Mouse (Mus musculus): ENCODE results near the gene Mier2. TPM values are rescaled to one million over a fixed set of nuclear protein-coding genes. Genes with fewer than 3 reads are reported as not detected.

Mier2 gene
- polyA plus RNA-seq, 1 experiment from 2014 or later: 69.9 TPM

DNA sequence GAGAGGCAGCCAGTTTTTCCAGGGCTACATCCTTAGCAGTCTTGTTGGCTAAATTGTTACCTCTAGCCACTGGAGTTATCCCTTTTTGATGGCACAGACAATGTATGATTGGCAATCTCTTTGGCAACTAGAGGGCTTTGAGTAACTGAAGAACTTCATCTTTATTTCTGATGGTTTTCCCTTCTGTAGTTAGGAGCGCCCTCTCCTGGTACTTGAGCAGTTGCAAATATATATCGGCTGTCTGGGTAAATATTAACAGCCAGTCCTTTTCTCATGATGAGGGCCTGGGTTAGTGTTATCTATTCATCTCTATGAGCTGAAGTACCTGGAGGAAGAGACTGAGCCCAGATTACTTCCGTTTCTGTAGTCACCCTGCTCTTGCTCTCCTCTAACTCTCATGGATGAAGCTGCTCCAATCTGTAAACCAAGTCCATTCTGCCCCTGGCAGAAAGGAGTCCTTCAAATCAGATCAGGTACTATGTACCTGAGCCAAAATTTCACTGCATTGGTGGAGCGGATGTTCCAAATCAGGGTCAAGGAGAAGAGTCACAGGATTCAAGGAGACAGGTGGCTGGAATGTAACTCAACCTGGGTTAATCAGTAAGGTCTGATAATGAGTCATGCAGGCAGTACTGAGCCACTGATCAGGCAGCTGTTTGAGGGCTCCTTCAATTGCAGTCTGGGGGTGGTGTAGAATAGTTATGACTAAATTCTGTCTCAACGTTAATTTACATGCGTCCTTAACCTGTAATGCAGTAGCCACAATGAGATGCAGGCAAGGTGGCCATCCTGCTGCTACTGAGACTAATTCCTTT, 52.0 kb downstream of the Mier2 start:
- H3K9me3 ChIP-seq (replicated peaks): no peaks in the 10 kb centered on the region
- WGBS: 76% methylated on average over 6 of the region's 6 CpGs
- H3K27me3 ChIP-seq (ENCODE audit: low read depth, poor library complexity, severe bottlenecking): no peaks in the 10 kb centered on the region
- H3K36me3 ChIP-seq: no peaks in the 10 kb centered on the region
- H3K4me3 ChIP-seq: no peak overlapping the region
- H3K27ac ChIP-seq (replicated peaks): no peak overlapping the region
- H3K4me1 ChIP-seq: no peaks in the 10 kb centered on the region
- no peak for DNase-seq (ENCODE audit: low spot score)

- Histone ChIP-seq H3K27ac (replicated peaks) (no peak overlapping the region), H3K9me3 (replicated peaks) (no peaks in the 10 kb centered on the region), H3K36me3 (no peaks in the 10 kb centered on the region), H3K4me1 (no peaks in the 10 kb centered on the region), H3K27me3 (ENCODE audit: low read depth, poor library complexity, severe bottlenecking) (no peaks in the 10 kb centered on the region), H3K4me3 (no peak overlapping the region)
- no peak for DNase-seq (ENCODE audit: low spot score)
- 58% methylated on average over 2 of the region's 2 CpGs for WGBS
Observed at GRCm38 (mm10) chr10:79496701-79497288, 58.2 kb downstream of the Mier2 start.

GRCm38 (mm10) chr10:79495886-79496285, 59.1 kb downstream of the Mier2 start:
- H3K4me1 ChIP-seq: no peaks in the 10 kb centered on the region
- no peaks in the 10 kb centered on the region for H3K36me3 ChIP-seq
- H3K27ac ChIP-seq (replicated peaks): no peak overlapping the region
- DNase-seq (ENCODE audit: low spot score): no peak
- 68% methylated on average over 3 of the region's 3 CpGs for WGBS
- H3K27me3 ChIP-seq (ENCODE audit: low read depth, poor library complexity, severe bottlenecking): no peaks in the 10 kb centered on the region
- no peaks in the 10 kb centered on the region for H3K9me3 ChIP-seq (replicated peaks)
- no peak overlapping the region for H3K4me3 ChIP-seq

Small RNA genes lying within 50 kb of the gene (microRNA-seq; reads per million reads assigned to microRNA genes)
- not detected for gene Mir6909

Other genes starting within 250 kb of the Mier2 start
- not detected in 2 replicates for gene Vmn2r82, start 198.7 kb downstream of the Mier2 start, polyA plus RNA-seq (2016; fragmentation: Nextera tagmentation; extraction: Ambion mirVana)
- not detected in 2 replicates for gene Vmn2r83, start 86.5 kb downstream of the Mier2 start, polyA plus RNA-seq (2016; fragmentation: Nextera tagmentation; extraction: Ambion mirVana)
- gene Plpp2, start 21.4 kb downstream of the Mier2 start, polyA plus RNA-seq (2016; fragmentation: Nextera tagmentation; extraction: Ambion mirVana): 19.8 and 23.6 TPM in 2 replicates
- not detected in 2 replicates for gene Theg, start 32.1 kb upstream of the Mier2 start, polyA plus RNA-seq (2016; fragmentation: Nextera tagmentation; extraction: Ambion mirVana)
- 0.06 and 0.11 TPM in 2 replicates for gene C2cd4c, start 58.8 kb upstream of the Mier2 start, polyA plus RNA-seq (2016; fragmentation: Nextera tagmentation; extraction: Ambion mirVana)
- gene Shc2, start 82.7 kb upstream of the Mier2 start, polyA plus RNA-seq (2016; fragmentation: Nextera tagmentation; extraction: Ambion mirVana): 18.5 and 20.1 TPM in 2 replicates
- gene Odf3l2, start 90.5 kb upstream of the Mier2 start, polyA plus RNA-seq (2016; fragmentation: Nextera tagmentation; extraction: Ambion mirVana): not detected in 2 replicates
- gene Madcam1, start 109.4 kb upstream of the Mier2 start, polyA plus RNA-seq (2016; fragmentation: Nextera tagmentation; extraction: Ambion mirVana): 0.89 and 1.1 TPM in 2 replicates
- gene Tpgs1, start 114.2 kb upstream of the Mier2 start, polyA plus RNA-seq (2016; fragmentation: Nextera tagmentation; extraction: Ambion mirVana): 68.3 and 74.9 TPM in 2 replicates
- 223 and 270 TPM in 2 replicates for gene Cdc34, start 127.0 kb upstream of the Mier2 start, polyA plus RNA-seq (2016; fragmentation: Nextera tagmentation; extraction: Ambion mirVana)
- 0.98 and 1.0 TPM in 2 replicates for gene Gzmm, start 133.8 kb upstream of the Mier2 start, polyA plus RNA-seq (2016; fragmentation: Nextera tagmentation; extraction: Ambion mirVana)
- gene Bsg, start 149.3 kb upstream of the Mier2 start, polyA plus RNA-seq (2016; fragmentation: Nextera tagmentation; extraction: Ambion mirVana): 607 and 655 TPM in 2 replicates
- gene Hcn2, start 161.4 kb upstream of the Mier2 start, polyA plus RNA-seq (2016; fragmentation: Nextera tagmentation; extraction: Ambion mirVana): 0.05 TPM in 2 replicates
- gene Polrmt, start 191.4 kb upstream of the Mier2 start, polyA plus RNA-seq (2016; fragmentation: Nextera tagmentation; extraction: Ambion mirVana): 48.6 and 51.7 TPM in 2 replicates
- gene Fgf22, start 199.9 kb upstream of the Mier2 start, polyA plus RNA-seq (2016; fragmentation: Nextera tagmentation; extraction: Ambion mirVana): 0.27 and 0.42 TPM in 2 replicates
- gene Rnf126, start 211.8 kb upstream of the Mier2 start, polyA plus RNA-seq (2016; fragmentation: Nextera tagmentation; extraction: Ambion mirVana): 109 and 118 TPM in 2 replicates
- 1.1 and 1.8 TPM in 2 replicates for gene Fstl3, start 222.1 kb upstream of the Mier2 start, polyA plus RNA-seq (2016; fragmentation: Nextera tagmentation; extraction: Ambion mirVana)
- 0.05 TPM in 1 of 2 replicates, not detected in the other for gene Prss57, start 235.8 kb upstream of the Mier2 start, polyA plus RNA-seq (2016; fragmentation: Nextera tagmentation; extraction: Ambion mirVana)
- gene Palm, start 238.4 kb upstream of the Mier2 start, polyA plus RNA-seq (2016; fragmentation: Nextera tagmentation; extraction: Ambion mirVana): 130 and 153 TPM in 2 replicates

Data from midbrain, embryonic 10.5 days (tissue).